Mouse (Mus musculus) midbrain, embryonic 13.5 days (tissue): ENCODE results near the gene Krt18. TPM values are rescaled to one million over a fixed set of nuclear protein-coding genes. Genes with fewer than 3 reads are reported as not detected.

ENCODE experiments used
- ATAC-seq: fragments of 200-750 bp; cut with Nextera tagmentation; 2 replicates; pipeline ENCODE4 v1.8.0; 2017; ENCODE audit warnings: mild to moderate bottlenecking, moderate TSS enrichment, moderate library complexity
- H3K27ac ChIP-seq: fragments of 300-500 bp; sonication (generic); 2 replicates; pipeline ENCODE4 v1.5.1; 2015; ENCODE audit warnings: inconsistent platforms, mild to moderate bottlenecking, moderate library complexity
- H3K27me3 ChIP-seq: fragments of 300-500 bp; sonication (generic); 2 replicates; pipeline ENCODE4 v1.6.1; 2015; ENCODE audit warnings: mild to moderate bottlenecking, inconsistent platforms
- H3K36me3 ChIP-seq: fragments of 300-500 bp; sonication (generic); 2 replicates; pipeline ENCODE4 v1.6.1; 2015; ENCODE audit warnings: mild to moderate bottlenecking, inconsistent platforms
- H3K4me1 ChIP-seq: fragments of 300-500 bp; sonication (generic); replicated peaks from 2 replicates; pipeline ENCODE4 v1.6.1; 2015; ENCODE audit warnings: inconsistent platforms
- H3K4me2 ChIP-seq: fragments of 300-500 bp; sonication (generic); replicated peaks from 2 replicates; pipeline ENCODE4 v1.6.1; 2015; ENCODE audit warnings: moderate library complexity, mild to moderate bottlenecking, inconsistent platforms
- H3K4me3 ChIP-seq: fragments of 300-500 bp; sonication (generic); replicated peaks from 2 replicates; pipeline ENCODE4 v1.5.1; 2015; ENCODE audit warnings: mild to moderate bottlenecking, inconsistent platforms
- H3K9ac ChIP-seq: fragments of 300-500 bp; sonication (generic); replicated peaks from 2 replicates; pipeline ENCODE4 v1.6.1; 2015; ENCODE audit warnings: mild to moderate bottlenecking, inconsistent platforms
- H3K9me3 ChIP-seq: fragments of 300-500 bp; sonication (generic); 2 replicates; pipeline ENCODE4 v1.6.1; 2016; ENCODE audit warnings: mild to moderate bottlenecking, inconsistent platforms
- WGBS: fragments of 180-500 bp; shearing (Covaris S2); methylation state at CpG from one replicate; pipeline ENCODE4 v1.1.7; 2015; 5-methylcytosine and 5-hydroxymethylcytosine counted together
- polyA plus RNA-seq: library from polyadenylated mRNA; unstranded; fragments of >200 nt; fragmentation: Nextera tagmentation; extraction: Ambion mirVana; gene quantifications from 2 replicates; pipeline ENCODE4 v1.2.1, GENCODE M21; 2015

Krt18 gene
- polyA plus RNA-seq, 1 experiment from 2014 or later = 2.5 TPM

- no peak overlapping the region for H3K4me3 ChIP-seq
- H3K36me3 ChIP-seq = no peaks in the 10 kb centered on the region
- no peak for ATAC-seq
- 0 out of 2 replicates have a peak, but pooled peaks cover 5% of the 10 kb centered on the region for H3K27me3 ChIP-seq
- H3K27ac ChIP-seq = no peak overlapping the region
- WGBS = 92% methylated on average over 10 of the region's 10 CpGs
- H3K9ac ChIP-seq = no peak overlapping the region
- H3K4me1 ChIP-seq = no peaks in the 10 kb centered on the region
- H3K9me3 ChIP-seq = no peaks in the 10 kb centered on the region
- no peak overlapping the region for H3K4me2 ChIP-seq
Observed at GRCm38 (mm10) chr15:102045691-102046090, 17.7 kb downstream of the Krt18 start.

GRCm38 (mm10) chr15:102048006-102048405 lies 20.0 kb downstream of the Krt18 start:
- no peak overlapping the region for H3K4me2 ChIP-seq
- peaks cover 4% of the 10 kb centered on the region for H3K4me1 ChIP-seq
- H3K27me3 ChIP-seq = no peaks in the 10 kb centered on the region
- no peaks in the 10 kb centered on the region for H3K9me3 ChIP-seq
- H3K4me3 ChIP-seq = no peak overlapping the region
- no peak for ATAC-seq
- no peak overlapping the region for H3K27ac ChIP-seq
- no peaks in the 10 kb centered on the region for H3K36me3 ChIP-seq
- no peak overlapping the region for H3K9ac ChIP-seq
- 90% methylated on average over 6 of the region's 6 CpGs for WGBS

GRCm38 (mm10) chr15:102049871-102050270 lies 21.9 kb downstream of the Krt18 start:
- Histone ChIP-seq H3K4me3 (no peak overlapping the region), H3K27me3 (no peaks in the 10 kb centered on the region), H3K36me3 (no peaks in the 10 kb centered on the region), H3K27ac (no peak overlapping the region), H3K9ac (no peak overlapping the region), H3K9me3 (no peaks in the 10 kb centered on the region), H3K4me2 (no peak overlapping the region), H3K4me1 (peaks cover 4% of the 10 kb centered on the region)
- ATAC-seq = no peak

GRCm38 (mm10) chr15:102051920-102052683 lies 24.1 kb downstream of the Krt18 start:
- peak overlapping the region; percentile 54 for H3K4me3 ChIP-seq
- H3K27ac ChIP-seq = peak overlapping the region; percentile 76
- peak overlapping the region; percentile 74 for H3K4me2 ChIP-seq
- 0% methylated on average over 32 of the region's 33 CpGs for WGBS
- peak; percentile 94 for ATAC-seq
- peak overlapping the region; percentile 76 for H3K9ac ChIP-seq
- H3K9me3 ChIP-seq = no peaks in the 10 kb centered on the region
- no peaks in the 10 kb centered on the region for H3K27me3 ChIP-seq
- no peaks in the 10 kb centered on the region for H3K36me3 ChIP-seq
- peaks cover 4% of the 10 kb centered on the region for H3K4me1 ChIP-seq

GRCm38 (mm10) chr15:102056495-102057174 lies 28.7 kb downstream of the Krt18 start:
- ATAC-seq = no peak
- no peak overlapping the region for H3K4me3 ChIP-seq
- H3K27ac ChIP-seq = no peak overlapping the region
- H3K4me1 ChIP-seq = peaks cover under 1% of the 10 kb centered on the region
- no peaks in the 10 kb centered on the region for H3K27me3 ChIP-seq
- WGBS = 89% methylated on average over 15 of the region's 15 CpGs
- no peaks in the 10 kb centered on the region for H3K9me3 ChIP-seq
- H3K36me3 ChIP-seq = no peaks in the 10 kb centered on the region
- no peak overlapping the region for H3K9ac ChIP-seq
- no peak overlapping the region for H3K4me2 ChIP-seq

GRCm38 (mm10) chr15:102065661-102066325 lies 37.8 kb downstream of the Krt18 start:
- Histone ChIP-seq H3K27me3 (peaks cover 29% of the 10 kb centered on the region), H3K4me3 (no peak overlapping the region), H3K9ac (0 out of 2 replicates have a peak overlapping the region, but pooled peaks have one; percentile 28), H3K9me3 (no peaks in the 10 kb centered on the region), H3K27ac (no peak overlapping the region), H3K4me2 (no peak overlapping the region), H3K36me3 (no peaks in the 10 kb centered on the region), H3K4me1 (no peaks in the 10 kb centered on the region)
- 6% methylated on average over 20 of the region's 20 CpGs for WGBS
- peak; percentile 83 for ATAC-seq

GRCm38 (mm10) chr15:102070476-102071467 lies 42.8 kb downstream of the Krt18 start:
- H3K9ac ChIP-seq = no peak overlapping the region
- no peak overlapping the region for H3K4me3 ChIP-seq
- no peak overlapping the region for H3K27ac ChIP-seq
- H3K9me3 ChIP-seq = no peaks in the 10 kb centered on the region
- H3K4me1 ChIP-seq = peaks cover 18% of the 10 kb centered on the region
- H3K4me2 ChIP-seq = no peak overlapping the region
- ATAC-seq = no peak
- WGBS = 73% methylated on average over 13 of the region's 13 CpGs
- H3K36me3 ChIP-seq = no peaks in the 10 kb centered on the region
- H3K27me3 ChIP-seq = peaks cover 29% of the 10 kb centered on the region

GRCm38 (mm10) chr15:102072963-102073558 lies 45.1 kb downstream of the Krt18 start:
- H3K27me3 ChIP-seq = peaks cover 11% of the 10 kb centered on the region; the same call in 1 of the 2 replicates
- 17% methylated on average over 6 of the region's 6 CpGs for WGBS
- H3K36me3 ChIP-seq = no peaks in the 10 kb centered on the region
- no peaks in the 10 kb centered on the region for H3K9me3 ChIP-seq
- peaks cover 25% of the 10 kb centered on the region for H3K4me1 ChIP-seq
- H3K9ac ChIP-seq = peak overlapping the region; percentile 53
- peak overlapping the region; percentile 74 for H3K4me3 ChIP-seq
- H3K4me2 ChIP-seq = peak overlapping the region; percentile 44
- H3K27ac ChIP-seq = peak overlapping the region; percentile 97
- peak; percentile 55 for ATAC-seq

- Histone ChIP-seq H3K4me1 (peaks cover 25% of the 10 kb centered on the region), H3K36me3 (no peaks in the 10 kb centered on the region), H3K9ac (peak within 1 kb of the TSS; percentile 90), H3K9me3 (no peaks in the 10 kb centered on the region), H3K27ac (peak within 1 kb of the TSS; percentile 97), H3K4me3 (peak within 1 kb of the TSS; percentile 74), H3K4me2 (peak within 1 kb of the TSS; percentile 94), H3K27me3 (peaks cover 11% of the 10 kb centered on the region; the same call in 1 of the 2 replicates)
- WGBS = under 1% methylated on average over 58 of the region's 58 CpGs
- peak; percentile 93 for ATAC-seq
Observed at GRCm38 (mm10) chr15:102073559-102074069, 45.6 kb downstream of the Krt18 start, which contains the start of gene Eif4b. Eif4b (plus strand) TSS chr15:102073773.

GRCm38 (mm10) chr15:102074070-102074731 lies 46.2 kb downstream of the Krt18 start:
- Histone ChIP-seq H3K4me2 (peak overlapping the region; percentile 94), H3K9ac (peak overlapping the region; percentile 90), H3K36me3 (no peaks in the 10 kb centered on the region), H3K4me1 (peaks cover 25% of the 10 kb centered on the region), H3K27me3 (peaks cover 8% of the 10 kb centered on the region; the same call in 1 of the 2 replicates), H3K9me3 (no peaks in the 10 kb centered on the region), H3K27ac (peak overlapping the region; percentile 97), H3K4me3 (peak overlapping the region; percentile 74)
- WGBS = under 1% methylated on average over 57 of the region's 57 CpGs
- peak; percentile 53 for ATAC-seq
